Mouse (Mus musculus): Measurements from ENCODE around the gene Gm45844. TPM values are rescaled to one million over a fixed set of nuclear protein-coding genes. Genes with fewer than 3 reads are reported as not detected.

Gm45844 gene
- polyA plus RNA-seq, 1 experiment from 2014 or later = 3.1 TPM

- Histone ChIP-seq H3K9me3 (replicated peaks; ENCODE audit: control insufficient read depth, low read length) (no peaks in the 10 kb centered on the region), H3K27me3 (ENCODE audit: control insufficient read depth, insufficient read depth, low read length) (no peaks in the 10 kb centered on the region), H3K4me1 (ENCODE audit: control insufficient read depth, insufficient read depth, low read length) (no peaks in the 10 kb centered on the region; the same call in 1 of the 2 replicates), H3K4me2 (ENCODE audit: low read depth, low read length) (no peak overlapping the region), H3K27ac (ENCODE audit: low read length) (no peak overlapping the region), H3K9ac (ENCODE audit: low read length) (no peak overlapping the region), H3K36me3 (ENCODE audit: control insufficient read depth, insufficient read depth) (peaks cover 18% of the 10 kb centered on the region), H3K4me3 (ENCODE audit: low read length) (no peak overlapping the region)
- no peak for ATAC-seq (replicated peaks; ENCODE audit: extremely low read depth, insufficient read depth, low FRiP score)
- 79% methylated on average over 1 of the region's 1 CpGs for WGBS
Measured at GRCm38 (mm10) chr7:7185897-7186296, 92.2 kb downstream of the Gm45844 start.

DNA sequence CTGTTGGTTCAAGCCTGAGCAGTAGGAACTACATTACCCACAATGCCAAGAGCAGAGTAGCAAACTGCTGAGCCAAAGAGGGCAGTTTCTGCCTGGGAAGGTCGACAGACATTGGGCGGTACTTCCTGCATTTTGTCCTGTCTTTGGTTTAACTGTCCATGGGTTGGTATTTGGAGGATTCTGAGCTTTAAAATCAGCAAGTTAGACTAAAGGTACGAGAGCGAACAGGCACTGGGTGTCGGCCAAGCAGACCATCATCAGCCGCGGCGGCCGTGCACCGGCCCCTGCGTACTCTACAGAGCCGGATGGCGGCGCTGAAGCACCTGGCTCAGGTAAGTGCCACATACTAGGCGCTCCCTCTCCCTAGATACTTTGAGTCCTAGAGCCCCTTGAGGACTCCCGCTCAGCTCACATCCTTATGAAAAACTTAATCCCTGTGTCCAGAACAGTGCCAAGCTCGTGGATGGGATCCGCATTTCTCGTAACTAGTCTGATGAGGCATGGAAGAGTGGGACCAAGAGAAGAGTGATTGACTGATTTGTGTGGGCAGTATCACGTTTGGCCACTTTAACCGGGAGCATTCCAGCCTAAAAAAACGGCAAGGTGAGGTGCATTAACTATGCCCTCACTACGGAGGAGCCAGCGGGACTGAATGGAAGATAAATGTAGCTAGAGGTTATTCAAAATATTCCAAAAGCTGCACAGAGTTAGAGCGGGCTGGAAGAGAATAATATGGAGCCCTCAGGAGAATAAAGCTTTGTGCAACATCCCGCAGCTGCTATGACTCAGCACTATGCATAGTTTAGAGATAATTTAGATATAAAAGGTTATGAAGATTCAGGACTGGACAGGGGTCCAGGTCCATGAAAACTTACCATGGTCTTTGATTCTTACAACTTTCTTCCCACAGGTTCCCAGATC is 106.6 kb downstream of the Gm45844 start, which contains the start of gene Zfp418:
TSS of gene Zfp418 (plus strand) at position 104 of the 921 bp plus-strand sequence.
- H3K27me3 ChIP-seq (ENCODE audit: control insufficient read depth, insufficient read depth, low read length) = no peaks in the 10 kb centered on the region
- peak within 1 kb of the TSS; percentile 90 for H3K9ac ChIP-seq (ENCODE audit: low read length)
- H3K4me1 ChIP-seq (ENCODE audit: control insufficient read depth, insufficient read depth, low read length) = peaks cover 4% of the 10 kb centered on the region
- H3K27ac ChIP-seq (ENCODE audit: low read length) = no peak within 1 kb of the TSS
- H3K4me2 ChIP-seq (ENCODE audit: low read depth, low read length) = peak within 1 kb of the TSS; percentile 93
- WGBS = 2% methylated on average over 26 of the region's 26 CpGs
- H3K36me3 ChIP-seq (ENCODE audit: control insufficient read depth, insufficient read depth) = peaks cover 11% of the 10 kb centered on the region
- H3K4me3 ChIP-seq (ENCODE audit: low read length) = peak within 1 kb of the TSS; percentile 93
- H3K9me3 ChIP-seq (replicated peaks; ENCODE audit: control insufficient read depth, low read length) = no peaks in the 10 kb centered on the region
- peak; percentile 97 for ATAC-seq (replicated peaks; ENCODE audit: extremely low read depth, insufficient read depth, low FRiP score)

Small RNA genes within 50 kb of the gene (microRNA-seq; reads per million reads assigned to microRNA genes)
- not detected for gene Mir5620

Other genes starting within 250 kb of the Gm45844 start
- gene Zfp954, start 156.8 kb downstream of the Gm45844 start, polyA plus RNA-seq (2015; fragmentation: Nextera tagmentation; extraction: Ambion mirVana) = 8.4 and 9.9 TPM in 2 replicates
- gene Zfp773, start 141.5 kb downstream of the Gm45844 start, polyA plus RNA-seq (2015; fragmentation: Nextera tagmentation; extraction: Ambion mirVana) = 1.1 and 1.2 TPM in 2 replicates
- gene Zfp418, start 107.0 kb downstream of the Gm45844 start, polyA plus RNA-seq (2015; fragmentation: Nextera tagmentation; extraction: Ambion mirVana) = 1.5 and 1.8 TPM in 2 replicates
- 4.6 and 5.3 TPM in 2 replicates for gene Zfp772, start 68.3 kb downstream of the Gm45844 start, polyA plus RNA-seq (2015; fragmentation: Nextera tagmentation; extraction: Ambion mirVana)
- gene Vmn2r29, start 31.0 kb downstream of the Gm45844 start, polyA plus RNA-seq (2015; fragmentation: Nextera tagmentation; extraction: Ambion mirVana) = 0.05 TPM in 1 of 2 replicates, not detected in the other
- 54.8 and 54.9 TPM in 2 replicates for gene Clcn4, start 22.6 kb upstream of the Gm45844 start, polyA plus RNA-seq (2015; fragmentation: Nextera tagmentation; extraction: Ambion mirVana)
- 0.01 TPM in 1 of 2 replicates, not detected in the other for gene Vmn2r30, start 59.3 kb upstream of the Gm45844 start, polyA plus RNA-seq (2015; fragmentation: Nextera tagmentation; extraction: Ambion mirVana)
- not detected in 2 replicates for gene Gm45783, start 96.3 kb upstream of the Gm45844 start, polyA plus RNA-seq (2015; fragmentation: Nextera tagmentation; extraction: Ambion mirVana)
- not detected in 2 replicates for gene Vmn2r31, start 121.4 kb upstream of the Gm45844 start, polyA plus RNA-seq (2015; fragmentation: Nextera tagmentation; extraction: Ambion mirVana)
- gene Vmn2r32, start 201.7 kb upstream of the Gm45844 start, polyA plus RNA-seq (2015; fragmentation: Nextera tagmentation; extraction: Ambion mirVana) = not detected in 2 replicates